Mouse (Mus musculus) midbrain, embryonic 16.5 days (tissue): Measurements from ENCODE around the gene Zfp423. TPM values are rescaled to one million over a fixed set of nuclear protein-coding genes. Genes with fewer than 3 reads are reported as not detected.

Experiments
- ATAC-seq: fragments of 200-750 bp; cut with Nextera tagmentation; 2 replicates; pipeline ENCODE4 v1.8.0; 2017; ENCODE audit warnings: moderate TSS enrichment
- H3K27ac ChIP-seq: fragments of 300-500 bp; sonication (generic); 2 replicates; pipeline ENCODE4 v1.5.1; 2014; ENCODE audit warnings: mild to moderate bottlenecking, low read length, mixed read lengths
- H3K27me3 ChIP-seq: fragments of 300-500 bp; sonication (generic); 2 replicates; pipeline ENCODE4 v1.6.1; 2014; ENCODE audit warnings: low read depth, low read length, mixed read lengths; ENCODE audit not compliant: control insufficient read depth, insufficient read depth
- H3K36me3 ChIP-seq: fragments of 300-500 bp; sonication (generic); 2 replicates; pipeline ENCODE4 v1.6.1; 2014; ENCODE audit warnings: mild to moderate bottlenecking, low read length, moderate library complexity, mixed read lengths; ENCODE audit not compliant: control insufficient read depth, insufficient read depth
- H3K4me1 ChIP-seq: fragments of 300-500 bp; sonication (generic); 2 replicates; pipeline ENCODE4 v1.6.1; 2014; ENCODE audit warnings: mild to moderate bottlenecking, low read length, mixed read lengths; ENCODE audit not compliant: control insufficient read depth, insufficient read depth
- H3K4me2 ChIP-seq: fragments of 300-500 bp; sonication (generic); 2 replicates; pipeline ENCODE4 v1.6.1; 2014; ENCODE audit warnings: mild to moderate bottlenecking, low read length, mixed read lengths
- H3K4me3 ChIP-seq: fragments of 300-500 bp; sonication (generic); 2 replicates; pipeline ENCODE4 v1.5.1; 2014; ENCODE audit warnings: low read depth, mild to moderate bottlenecking, low read length, moderate library complexity, mixed read lengths
- H3K9ac ChIP-seq: fragments of 300-500 bp; sonication (generic); 2 replicates; pipeline ENCODE4 v1.6.1; 2014; ENCODE audit warnings: low read depth, low read length, mixed read lengths
- H3K9me3 ChIP-seq: fragments of 300-500 bp; sonication (generic); replicated peaks from 2 replicates; pipeline ENCODE4 v1.6.1; 2014; ENCODE audit warnings: mild to moderate bottlenecking, low read length, mixed read lengths; ENCODE audit not compliant: control insufficient read depth, poor library complexity, severe bottlenecking
- WGBS: fragments of 180-500 bp; shearing (Covaris S2); extraction: QIAGEN DNeasy Blood & Tissue Kit; methylation state at CpG from one replicate; pipeline ENCODE4 v1.1.7; 2014; 5-methylcytosine and 5-hydroxymethylcytosine counted together
- polyA plus RNA-seq: library from polyadenylated mRNA; unstranded; fragments of >200 nt; fragmentation: Nextera tagmentation; extraction: Ambion mirVana; gene quantifications from 2 replicates; pipeline ENCODE4 v1.2.1, GENCODE M21; 2015

Zfp423 gene
- polyA plus RNA-seq, 1 experiment from 2014 or later: 28.1 TPM

- H3K9ac ChIP-seq: no peak overlapping the region
- H3K9me3 ChIP-seq: no peaks in the 10 kb centered on the region
- H3K4me1 ChIP-seq: peaks cover 18% of the 10 kb centered on the region
- H3K27me3 ChIP-seq: no peaks in the 10 kb centered on the region
- no peak for ATAC-seq
- 96% methylated on average over 2 of the region's 2 CpGs for WGBS
- no peaks in the 10 kb centered on the region for H3K36me3 ChIP-seq
- H3K4me3 ChIP-seq: no peak overlapping the region
- H3K4me2 ChIP-seq: no peak overlapping the region
- H3K27ac ChIP-seq: no peak overlapping the region
Measured at GRCm38 (mm10) chr8:87668736-87669135, 290.7 kb downstream of the Zfp423 start.

GRCm38 (mm10) chr8:87667914-87668643, 291.3 kb downstream of the Zfp423 start:
- H3K4me3 ChIP-seq: no peak overlapping the region
- H3K4me2 ChIP-seq: no peak overlapping the region
- peak overlapping the region; percentile 59 for H3K27ac ChIP-seq
- 55% methylated on average over 26 of the region's 26 CpGs for WGBS
- peak overlapping the region; percentile 20; the same call in 1 of the 2 replicates for H3K9ac ChIP-seq
- no peak for ATAC-seq
- H3K4me1 ChIP-seq: peaks cover 24% of the 10 kb centered on the region
- no peaks in the 10 kb centered on the region for H3K9me3 ChIP-seq
- H3K36me3 ChIP-seq: no peaks in the 10 kb centered on the region
- H3K27me3 ChIP-seq: no peaks in the 10 kb centered on the region

GRCm38 (mm10) chr8:87667297-87667696, 292.1 kb downstream of the Zfp423 start:
- WGBS: 78% methylated on average over 6 of the region's 6 CpGs
- H3K9ac ChIP-seq: no peak overlapping the region
- 0 out of 2 replicates have a peak overlapping the region, but pooled peaks have one; percentile 59 for H3K27ac ChIP-seq
- H3K4me2 ChIP-seq: no peak overlapping the region
- H3K4me3 ChIP-seq: no peak overlapping the region
- H3K27me3 ChIP-seq: no peaks in the 10 kb centered on the region
- no peaks in the 10 kb centered on the region for H3K36me3 ChIP-seq
- no peak for ATAC-seq
- peaks cover 31% of the 10 kb centered on the region for H3K4me1 ChIP-seq
- H3K9me3 ChIP-seq: no peaks in the 10 kb centered on the region

- Histone ChIP-seq H3K9ac (no peak overlapping the region), H3K4me1 (peaks cover 48% of the 10 kb centered on the region), H3K4me3 (no peak overlapping the region), H3K27me3 (no peaks in the 10 kb centered on the region), H3K27ac (0 out of 2 replicates have a peak overlapping the region, but pooled peaks have one; percentile 17), H3K9me3 (no peaks in the 10 kb centered on the region), H3K36me3 (no peaks in the 10 kb centered on the region), H3K4me2 (no peak overlapping the region)
- no peak for ATAC-seq
- 94% methylated on average over 8 of the region's 8 CpGs for WGBS
Measured at GRCm38 (mm10) chr8:87665337-87665736, 294.1 kb downstream of the Zfp423 start.

GRCm38 (mm10) chr8:87664217-87664509, 295.2 kb downstream of the Zfp423 start:
- H3K4me2 ChIP-seq: no peak overlapping the region
- H3K9me3 ChIP-seq: no peaks in the 10 kb centered on the region
- H3K9ac ChIP-seq: no peak overlapping the region; the same call in 1 of the 2 replicates
- peak overlapping the region; percentile 12; the same call in 1 of the 2 replicates for H3K27ac ChIP-seq
- no peak overlapping the region for H3K4me3 ChIP-seq
- 90% methylated on average over 2 of the region's 2 CpGs for WGBS
- no peak for ATAC-seq
- H3K36me3 ChIP-seq: no peaks in the 10 kb centered on the region
- H3K4me1 ChIP-seq: peaks cover 59% of the 10 kb centered on the region
- no peaks in the 10 kb centered on the region for H3K27me3 ChIP-seq

- no peaks in the 10 kb centered on the region for H3K9me3 ChIP-seq
- 11% methylated on average over 18 of the region's 18 CpGs for WGBS
- peak overlapping the region; percentile 86 for H3K27ac ChIP-seq
- H3K4me2 ChIP-seq: peak overlapping the region; percentile 61
- H3K27me3 ChIP-seq: no peaks in the 10 kb centered on the region
- peak; percentile 49 for ATAC-seq
- 0 out of 2 replicates have a peak overlapping the region, but pooled peaks have one; percentile 6 for H3K4me3 ChIP-seq
- peak overlapping the region; percentile 65 for H3K9ac ChIP-seq
- peaks cover 58% of the 10 kb centered on the region for H3K4me1 ChIP-seq
- no peaks in the 10 kb centered on the region for H3K36me3 ChIP-seq
Measured at GRCm38 (mm10) chr8:87663349-87664216, 295.8 kb downstream of the Zfp423 start.

- Histone ChIP-seq H3K27ac (peak overlapping the region; percentile 86), H3K9ac (peak overlapping the region; percentile 65), H3K4me2 (peak overlapping the region; percentile 61), H3K36me3 (no peaks in the 10 kb centered on the region), H3K4me1 (peaks cover 51% of the 10 kb centered on the region), H3K27me3 (no peaks in the 10 kb centered on the region), H3K4me3 (peak overlapping the region; percentile 22), H3K9me3 (no peaks in the 10 kb centered on the region)
- WGBS: 6% methylated on average over 24 of the region's 25 CpGs
- peak; percentile 19; the same call in 1 of the 2 replicates for ATAC-seq
Measured at GRCm38 (mm10) chr8:87662811-87663341, 296.5 kb downstream of the Zfp423 start.

- Histone ChIP-seq H3K9ac (peak overlapping the region; percentile 65), H3K9me3 (no peaks in the 10 kb centered on the region), H3K36me3 (no peaks in the 10 kb centered on the region), H3K4me3 (peak overlapping the region; percentile 22), H3K4me2 (peak overlapping the region; percentile 61), H3K27ac (peak overlapping the region; percentile 86), H3K27me3 (no peaks in the 10 kb centered on the region), H3K4me1 (peaks cover 48% of the 10 kb centered on the region)
- no peak for ATAC-seq
- 3% methylated on average over 27 of the region's 27 CpGs for WGBS
Measured at GRCm38 (mm10) chr8:87662307-87662771, 297.1 kb downstream of the Zfp423 start.
